Mouse (Mus musculus): ENCODE measurements at regions not wholly inside any gene's neighbourhood (a gene's known extent, or its start where the extent isn't known, plus 50 kb on each side); places are given as distances from the start of the nearest gene placed in this dataset.
"Not testable (repeated sequence)": the region's sequence is repeated elsewhere in the genome, so short reads cannot be mapped to it uniquely, and the experiment has no call there.

DNA sequence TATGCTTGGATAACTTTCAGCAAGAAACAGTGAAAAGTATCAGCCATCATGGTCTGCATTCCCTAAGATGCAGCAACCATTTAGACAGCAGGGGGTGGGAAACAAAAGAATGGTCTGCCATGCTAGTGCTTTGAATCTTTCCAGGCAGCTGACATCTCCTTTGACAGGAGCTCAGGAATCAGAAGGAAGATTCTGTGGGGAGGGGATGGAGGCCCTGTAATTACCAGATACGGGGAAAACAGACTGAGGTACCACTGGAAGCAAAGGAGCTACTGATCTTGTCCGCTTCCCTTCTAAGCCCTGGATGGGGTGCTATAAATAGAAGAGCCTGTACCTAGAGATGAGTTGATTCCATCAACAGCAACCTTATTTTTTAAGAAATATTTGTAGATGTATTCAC, 233.9 kb downstream of the Phf3 start:
- H3K27me3 ChIP-seq (ENCODE audit: control insufficient read depth, insufficient read depth, low read length) = no peaks in the 10 kb centered on the region
- no peak overlapping the region for H3K9ac ChIP-seq (ENCODE audit: low read length)
- no peaks in the 10 kb centered on the region for H3K9me3 ChIP-seq (ENCODE audit: control insufficient read depth, low read length)
- H3K4me1 ChIP-seq (replicated peaks; ENCODE audit: control insufficient read depth, insufficient read depth) = no peaks in the 10 kb centered on the region
- WGBS = 63% methylated on average over 2 of the region's 2 CpGs
- no peaks in the 10 kb centered on the region for H3K36me3 ChIP-seq (ENCODE audit: control insufficient read depth, insufficient read depth, low read length)
- TF ChIP-seq CTCF (IDR thresholded peaks at IDR 0.05; ENCODE audit: low read depth) (no peak), EP300 (optimal IDR thresholded peaks at IDR 0.05) (no peak)
- ATAC-seq (ENCODE audit: low FRiP score, low TSS enrichment) (no peak), DNase-seq (ENCODE audit: low spot score) (no peak)
- H3K4me3 ChIP-seq (ENCODE audit: low read depth, low read length) = no peak overlapping the region
- H3K4me2 ChIP-seq (replicated peaks; ENCODE audit: low read depth) = no peak overlapping the region
- no peak overlapping the region for H3K27ac ChIP-seq (replicated peaks)

DNA sequence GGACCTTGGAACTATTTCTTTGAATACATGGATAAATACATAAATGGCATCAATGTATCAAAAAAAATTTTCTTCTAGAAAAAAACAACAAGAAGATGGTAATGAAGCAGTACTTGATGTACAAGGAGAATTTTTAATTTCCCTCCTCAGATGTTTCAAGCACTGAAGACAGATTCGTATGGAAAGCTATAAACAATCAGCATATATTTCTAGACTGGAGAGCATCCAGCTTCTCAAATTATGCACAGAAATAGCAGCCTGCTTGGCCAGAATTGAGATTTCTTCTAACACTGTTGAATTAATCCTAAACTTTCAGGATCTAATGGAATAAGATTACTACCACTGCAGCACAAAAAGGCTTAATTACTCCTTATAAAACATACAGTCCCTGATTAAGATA, 241.0 kb downstream of the Phf3 start:
- Histone ChIP-seq H3K4me1 (replicated peaks; ENCODE audit: control insufficient read depth, insufficient read depth) (no peaks in the 10 kb centered on the region), H3K4me3 (ENCODE audit: low read depth, low read length) (no peak overlapping the region), H3K9ac (ENCODE audit: low read length) (no peak overlapping the region), H3K27ac (replicated peaks) (no peak overlapping the region), H3K9me3 (ENCODE audit: control insufficient read depth, low read length) (no peaks in the 10 kb centered on the region), H3K36me3 (ENCODE audit: control insufficient read depth, insufficient read depth, low read length) (no peaks in the 10 kb centered on the region), H3K4me2 (replicated peaks; ENCODE audit: low read depth) (no peak overlapping the region), H3K27me3 (ENCODE audit: control insufficient read depth, insufficient read depth, low read length) (no peaks in the 10 kb centered on the region)
- 45% methylated on average over 1 of the region's 1 CpGs for WGBS
- no peak for TF ChIP-seq EP300 (optimal IDR thresholded peaks at IDR 0.05)
- TF ChIP-seq CTCF (IDR thresholded peaks at IDR 0.05; ENCODE audit: low read depth) = no peak
- DNase-seq (ENCODE audit: low spot score) (no peak), ATAC-seq (ENCODE audit: low FRiP score, low TSS enrichment) (no peak)

DNA sequence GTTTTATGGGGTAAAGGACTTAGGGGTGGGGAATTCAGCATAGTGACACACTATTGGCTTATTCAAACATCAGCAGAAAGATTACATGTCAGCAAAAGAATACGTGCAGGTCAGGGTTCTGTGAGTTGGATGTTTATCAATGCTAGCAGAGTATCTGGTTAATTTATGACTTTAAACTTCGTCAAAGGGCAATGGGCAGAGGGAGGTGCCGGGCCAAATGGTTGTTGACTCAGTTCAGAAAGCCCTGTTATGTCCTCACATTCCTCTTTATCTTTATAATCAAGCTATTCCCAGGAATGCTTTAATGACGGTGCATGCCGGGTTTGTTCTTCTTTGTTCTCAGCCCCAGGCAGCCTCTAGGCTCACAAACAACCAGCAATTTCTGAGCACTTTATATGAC, 245.9 kb downstream of the Phf3 start:
- not testable (repeated sequence) for H3K9ac ChIP-seq (ENCODE audit: low read length); H3K4me1 ChIP-seq (replicated peaks; ENCODE audit: control insufficient read depth, insufficient read depth); DNase-seq (ENCODE audit: low spot score); ATAC-seq (ENCODE audit: low FRiP score, low TSS enrichment); H3K9me3 ChIP-seq (ENCODE audit: control insufficient read depth, low read length); H3K27me3 ChIP-seq (ENCODE audit: control insufficient read depth, insufficient read depth, low read length); H3K4me3 ChIP-seq (ENCODE audit: low read depth, low read length); H3K27ac ChIP-seq (replicated peaks); H3K36me3 ChIP-seq (ENCODE audit: control insufficient read depth, insufficient read depth, low read length); H3K4me2 ChIP-seq (replicated peaks; ENCODE audit: low read depth)
- 64% methylated on average over 5 of the region's 5 CpGs for WGBS

DNA sequence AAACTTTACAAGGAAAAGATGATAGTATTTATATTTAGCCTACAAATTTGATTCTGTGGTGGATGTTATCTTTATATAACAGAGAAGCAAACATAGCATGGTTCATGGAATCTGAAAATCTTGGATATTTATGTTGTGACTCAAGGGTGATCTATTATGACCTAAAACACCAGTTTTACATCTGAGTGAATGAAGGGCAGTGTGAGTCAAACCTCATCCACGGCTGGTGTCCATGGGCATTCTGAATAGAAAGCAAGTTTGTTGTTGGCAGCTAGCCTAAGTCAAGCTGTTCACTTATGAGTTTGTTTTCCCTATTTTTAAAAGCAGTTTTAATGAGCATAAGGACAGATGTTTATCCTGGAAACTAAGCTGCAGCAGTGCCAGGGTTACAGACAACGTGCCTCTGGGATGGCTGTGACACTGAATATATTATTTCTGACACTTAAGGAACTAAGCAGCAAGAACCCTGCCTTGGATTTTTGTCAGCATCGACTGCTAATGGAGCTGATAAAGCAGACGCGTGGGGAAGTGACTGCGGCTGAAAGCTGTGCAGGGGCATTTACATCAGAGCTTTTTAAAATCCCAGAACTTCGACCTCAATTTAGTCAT, 278.5 kb downstream of the Phf3 start:
- TF ChIP-seq CTCF (IDR thresholded peaks at IDR 0.05; ENCODE audit: low read depth) (no peak), EP300 (optimal IDR thresholded peaks at IDR 0.05) (no peak)
- no peak overlapping the region for H3K4me2 ChIP-seq (replicated peaks; ENCODE audit: low read depth)
- H3K4me3 ChIP-seq (ENCODE audit: low read depth, low read length) = no peak overlapping the region
- DNase-seq (ENCODE audit: low spot score) (no peak), ATAC-seq (ENCODE audit: low FRiP score, low TSS enrichment) (no peak)
- no peaks in the 10 kb centered on the region for H3K9me3 ChIP-seq (ENCODE audit: control insufficient read depth, low read length)
- no peak overlapping the region for H3K27ac ChIP-seq (replicated peaks)
- H3K27me3 ChIP-seq (ENCODE audit: control insufficient read depth, insufficient read depth, low read length) = no peaks in the 10 kb centered on the region
- H3K36me3 ChIP-seq (ENCODE audit: control insufficient read depth, insufficient read depth, low read length) = no peaks in the 10 kb centered on the region
- H3K9ac ChIP-seq (ENCODE audit: low read length) = no peak overlapping the region
- WGBS = 38% methylated on average over 7 of the region's 7 CpGs
- no peaks in the 10 kb centered on the region for H3K4me1 ChIP-seq (replicated peaks; ENCODE audit: control insufficient read depth, insufficient read depth)

DNA sequence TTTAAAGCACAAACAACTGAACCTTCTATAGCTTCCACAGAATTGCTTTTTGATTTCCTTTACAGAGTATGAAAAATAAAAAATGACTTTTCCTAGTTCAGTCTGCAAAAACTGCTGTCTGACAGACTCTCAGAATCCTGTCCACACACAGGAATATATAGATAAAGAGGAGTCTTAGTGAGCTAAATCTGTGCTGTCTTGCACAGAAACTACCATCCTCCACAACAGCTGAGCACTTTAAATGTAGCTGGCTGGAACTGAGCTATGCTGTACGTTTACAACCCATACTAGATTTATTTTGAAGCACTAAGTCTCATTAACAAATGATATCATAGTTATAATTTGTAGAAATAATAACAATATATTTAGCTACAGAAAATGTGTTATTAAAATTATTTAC, 279.7 kb downstream of the Phf3 start:
- H3K4me1 ChIP-seq (replicated peaks; ENCODE audit: control insufficient read depth, insufficient read depth) = no peaks in the 10 kb centered on the region
- H3K4me2 ChIP-seq (replicated peaks; ENCODE audit: low read depth) = no peak overlapping the region
- no peaks in the 10 kb centered on the region for H3K27me3 ChIP-seq (ENCODE audit: control insufficient read depth, insufficient read depth, low read length)
- DNase-seq (ENCODE audit: low spot score) (no peak), ATAC-seq (ENCODE audit: low FRiP score, low TSS enrichment) (no peak)
- H3K4me3 ChIP-seq (ENCODE audit: low read depth, low read length) = no peak overlapping the region
- no peak overlapping the region for H3K27ac ChIP-seq (replicated peaks)
- H3K9ac ChIP-seq (ENCODE audit: low read length) = no peak overlapping the region
- WGBS = 29% methylated on average over 1 of the region's 1 CpGs
- TF ChIP-seq EP300 (optimal IDR thresholded peaks at IDR 0.05) (no peak), CTCF (IDR thresholded peaks at IDR 0.05; ENCODE audit: low read depth) (no peak)
- H3K9me3 ChIP-seq (ENCODE audit: control insufficient read depth, low read length) = no peaks in the 10 kb centered on the region
- H3K36me3 ChIP-seq (ENCODE audit: control insufficient read depth, insufficient read depth, low read length) = no peaks in the 10 kb centered on the region

DNA sequence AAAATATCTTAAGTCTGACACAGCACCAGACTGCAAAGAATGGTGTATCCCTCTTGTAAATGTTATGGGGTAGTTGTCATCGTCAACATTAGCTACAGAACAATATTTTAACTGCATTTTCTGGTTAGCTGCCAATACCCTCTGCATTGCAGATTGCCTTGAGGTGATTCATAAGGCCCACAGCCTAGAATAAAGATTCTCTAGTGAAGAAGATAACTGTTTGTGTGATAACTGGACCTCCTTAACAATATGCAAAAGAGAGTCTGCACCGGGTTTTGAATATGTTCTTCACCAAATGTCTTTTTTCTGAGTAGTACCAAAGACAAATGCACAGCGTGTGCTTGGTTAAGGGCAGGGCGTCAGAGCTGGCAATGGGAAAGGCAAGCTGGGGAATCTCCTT, 283.0 kb downstream of the Phf3 start:
- ATAC-seq (ENCODE audit: low FRiP score, low TSS enrichment) = no peak
- no peak for DNase-seq (ENCODE audit: low spot score)
- Histone ChIP-seq H3K9ac (ENCODE audit: low read length) (no peak overlapping the region), H3K36me3 (ENCODE audit: control insufficient read depth, insufficient read depth, low read length) (no peaks in the 10 kb centered on the region), H3K9me3 (ENCODE audit: control insufficient read depth, low read length) (no peaks in the 10 kb centered on the region), H3K4me2 (replicated peaks; ENCODE audit: low read depth) (no peak overlapping the region), H3K27me3 (ENCODE audit: control insufficient read depth, insufficient read depth, low read length) (no peaks in the 10 kb centered on the region), H3K4me1 (replicated peaks; ENCODE audit: control insufficient read depth, insufficient read depth) (no peaks in the 10 kb centered on the region), H3K27ac (replicated peaks) (no peak overlapping the region), H3K4me3 (ENCODE audit: low read depth, low read length) (no peak overlapping the region)
- WGBS = 64% methylated on average over 4 of the region's 4 CpGs
- no peak for TF ChIP-seq CTCF (IDR thresholded peaks at IDR 0.05; ENCODE audit: low read depth)
- no peak for TF ChIP-seq EP300 (optimal IDR thresholded peaks at IDR 0.05)
